Mouse (Mus musculus): ENCODE results near the gene Dnaaf1. TPM values are rescaled to one million over a fixed set of nuclear protein-coding genes. Genes with fewer than 3 reads are reported as not detected.

The Dnaaf1 gene
- polyA plus RNA-seq, 1 experiment from 2014 or later, result 0.16 TPM

DNA sequence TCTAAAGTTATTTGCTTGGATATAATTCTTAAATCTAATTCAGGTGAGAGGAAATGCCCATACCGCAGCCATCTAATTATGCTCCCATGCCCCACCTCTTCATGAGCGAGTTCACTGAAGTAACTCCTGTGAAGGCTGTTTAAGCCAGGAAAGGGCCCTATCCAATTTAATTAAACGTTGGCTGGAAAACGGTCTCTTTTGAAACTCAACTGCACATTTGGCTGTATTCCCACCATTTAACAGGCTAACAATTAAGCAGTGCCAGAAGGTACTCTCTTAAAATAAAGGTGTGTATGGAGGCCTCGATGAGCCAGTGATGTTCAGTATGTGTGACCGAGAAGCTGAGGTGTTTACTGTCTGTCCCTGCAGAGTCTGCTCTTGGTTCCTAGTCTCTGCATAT, 19.2 kb upstream of the Dnaaf1 start:
- H3K4me2 ChIP-seq, result no peak overlapping the region
- no peak for ATAC-seq (replicated peaks; ENCODE audit: insufficient number of reproducible peaks, insufficient read depth, low FRiP score, low read depth)
- H3K27me3 ChIP-seq, result no peaks in the 10 kb centered on the region
- no peaks in the 10 kb centered on the region for H3K9me3 ChIP-seq (replicated peaks)
- no peak overlapping the region for H3K4me3 ChIP-seq
- no peak overlapping the region for H3K9ac ChIP-seq
- peaks cover 31% of the 10 kb centered on the region for H3K4me1 ChIP-seq (replicated peaks)
- H3K36me3 ChIP-seq, result no peaks in the 10 kb centered on the region
- 85% methylated on average over 6 of the region's 6 CpGs for WGBS
- H3K27ac ChIP-seq, result no peak overlapping the region

DNA sequence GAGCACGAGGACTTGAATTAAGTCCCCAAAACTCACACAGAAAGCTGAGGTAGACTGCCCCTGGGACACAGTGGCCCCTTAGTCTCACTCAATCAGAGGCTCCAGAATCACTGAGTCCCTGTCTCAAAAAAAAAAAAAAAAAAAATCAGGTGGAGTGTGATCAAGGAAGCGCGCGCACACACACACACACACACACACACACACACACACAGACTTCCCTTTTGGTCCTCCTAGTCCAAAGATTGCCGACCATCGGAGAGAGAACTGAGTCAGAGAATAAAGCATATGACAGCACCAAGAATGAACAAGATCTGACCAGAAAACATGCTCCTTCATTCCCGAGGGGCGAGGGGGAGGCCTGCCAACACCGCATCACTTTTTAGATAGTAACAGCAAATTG, 17.9 kb upstream of the Dnaaf1 start:
- no peaks in the 10 kb centered on the region for H3K9me3 ChIP-seq (replicated peaks)
- ATAC-seq (replicated peaks; ENCODE audit: insufficient number of reproducible peaks, insufficient read depth, low FRiP score, low read depth), result no peak
- H3K4me1 ChIP-seq (replicated peaks), result peaks cover 31% of the 10 kb centered on the region
- no peak overlapping the region for H3K27ac ChIP-seq
- H3K4me3 ChIP-seq, result peak overlapping the region; percentile 96
- H3K27me3 ChIP-seq, result no peaks in the 10 kb centered on the region
- 72% methylated on average over 9 of the region's 9 CpGs for WGBS
- peak overlapping the region; percentile 68 for H3K4me2 ChIP-seq
- H3K9ac ChIP-seq, result peak overlapping the region; percentile 97
- H3K36me3 ChIP-seq, result peaks cover 3% of the 10 kb centered on the region; the same call in 1 of the 2 replicates

DNA sequence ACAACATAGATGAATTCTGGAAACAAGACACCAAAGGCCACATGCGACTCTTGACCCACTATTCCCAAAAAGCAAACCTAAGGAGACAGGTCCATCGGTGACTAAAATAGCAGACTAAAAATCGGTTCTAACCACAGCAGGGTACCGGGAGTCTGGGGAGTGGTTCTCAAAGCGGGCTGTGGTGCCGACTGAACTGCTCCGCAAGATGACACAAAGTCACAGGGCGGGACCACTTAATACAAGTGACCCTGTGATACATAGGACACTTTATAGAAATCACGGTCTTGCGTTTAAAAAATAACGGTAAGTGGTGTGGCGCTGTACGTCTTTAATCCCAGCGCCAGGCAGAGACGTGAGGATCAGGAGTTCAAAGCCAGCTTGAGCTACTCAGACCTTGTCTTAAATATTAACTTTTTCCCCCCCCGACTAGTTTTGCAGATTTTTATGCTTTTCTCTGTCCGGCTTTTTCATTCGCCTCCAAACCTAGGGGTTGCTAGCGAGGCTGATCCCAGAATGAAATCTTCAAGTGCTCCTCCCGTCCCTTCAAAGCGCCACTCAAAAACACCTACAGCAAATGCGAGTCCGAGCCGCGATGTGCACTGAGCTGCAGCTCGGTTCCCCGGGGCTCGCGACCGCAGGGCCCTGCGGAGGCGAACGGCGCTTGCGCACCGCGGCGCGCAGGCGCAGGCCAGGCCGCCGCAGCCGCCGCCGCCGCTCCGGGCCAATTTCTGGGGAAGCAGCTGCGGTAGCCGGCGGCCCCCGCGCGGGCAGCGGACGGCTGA, 17.0 kb upstream of the Dnaaf1 start:
- peaks cover 9% of the 10 kb centered on the region; the same call in 1 of the 2 replicates for H3K36me3 ChIP-seq
- WGBS, result under 1% methylated on average over 55 of the region's 55 CpGs
- no peaks in the 10 kb centered on the region for H3K27me3 ChIP-seq
- H3K4me2 ChIP-seq, result peak overlapping the region; percentile 68
- no peaks in the 10 kb centered on the region for H3K9me3 ChIP-seq (replicated peaks)
- ATAC-seq (replicated peaks; ENCODE audit: insufficient number of reproducible peaks, insufficient read depth, low FRiP score, low read depth), result peak; percentile 91
- H3K4me1 ChIP-seq (replicated peaks), result peaks cover 29% of the 10 kb centered on the region
- H3K27ac ChIP-seq, result peak overlapping the region; percentile 92
- H3K9ac ChIP-seq, result peak overlapping the region; percentile 97
- peak overlapping the region; percentile 96 for H3K4me3 ChIP-seq

DNA sequence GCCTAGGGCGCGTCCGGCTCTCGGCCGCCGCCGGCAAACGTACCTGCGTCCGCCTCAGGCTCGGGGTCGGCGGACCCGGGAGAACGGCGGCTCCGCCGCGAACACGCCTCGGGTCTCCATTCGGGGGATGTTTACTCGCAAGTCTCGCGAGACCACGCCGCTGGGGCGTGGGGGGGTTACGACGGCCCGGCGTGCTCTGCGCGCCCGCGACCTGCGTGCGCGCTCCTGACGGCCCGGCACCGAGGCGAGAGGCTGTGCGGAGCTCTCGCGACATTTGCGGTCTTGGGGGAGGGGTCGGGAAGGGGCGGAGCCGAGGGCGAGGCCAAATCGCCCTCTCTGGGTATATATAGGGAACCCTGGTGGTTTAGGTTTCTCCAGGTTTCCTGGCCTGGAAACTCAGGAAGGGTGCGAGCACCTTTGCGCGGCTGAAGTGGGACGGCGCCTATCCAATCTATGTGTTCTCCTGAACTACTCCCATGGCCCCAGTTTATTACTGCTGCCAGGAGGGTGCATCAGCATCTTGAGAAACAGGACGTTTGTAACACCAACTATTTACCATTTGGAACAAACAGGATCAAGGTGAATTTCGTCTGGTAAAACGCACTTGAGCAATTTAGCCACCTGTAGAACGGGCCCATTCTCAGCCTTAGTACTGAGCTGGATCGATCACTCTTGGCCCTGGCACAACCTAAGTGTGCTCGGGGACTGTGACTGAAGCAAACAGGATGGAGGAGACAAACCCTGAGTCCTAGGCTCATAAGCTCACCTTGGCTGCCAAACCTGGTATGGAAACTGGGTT, 16.2 kb upstream of the Dnaaf1 start, which contains the start of gene Mbtps1:
Mbtps1 (minus strand) TSS at position 133 of the 799 bp plus-strand sequence.
- H3K9me3 ChIP-seq (replicated peaks), result no peaks in the 10 kb centered on the region
- ATAC-seq (replicated peaks; ENCODE audit: insufficient number of reproducible peaks, insufficient read depth, low FRiP score, low read depth), result peak; percentile 99
- WGBS, result 5% methylated on average over 63 of the region's 63 CpGs
- peak within 1 kb of the TSS; percentile 68 for H3K4me2 ChIP-seq
- H3K27me3 ChIP-seq, result no peaks in the 10 kb centered on the region
- H3K27ac ChIP-seq, result peak within 1 kb of the TSS; percentile 92
- H3K36me3 ChIP-seq, result peaks cover 16% of the 10 kb centered on the region; the same call in 1 of the 2 replicates
- H3K9ac ChIP-seq, result peak within 1 kb of the TSS; percentile 97
- H3K4me3 ChIP-seq, result peak within 1 kb of the TSS; percentile 96
- H3K4me1 ChIP-seq (replicated peaks), result peaks cover 24% of the 10 kb centered on the region

DNA sequence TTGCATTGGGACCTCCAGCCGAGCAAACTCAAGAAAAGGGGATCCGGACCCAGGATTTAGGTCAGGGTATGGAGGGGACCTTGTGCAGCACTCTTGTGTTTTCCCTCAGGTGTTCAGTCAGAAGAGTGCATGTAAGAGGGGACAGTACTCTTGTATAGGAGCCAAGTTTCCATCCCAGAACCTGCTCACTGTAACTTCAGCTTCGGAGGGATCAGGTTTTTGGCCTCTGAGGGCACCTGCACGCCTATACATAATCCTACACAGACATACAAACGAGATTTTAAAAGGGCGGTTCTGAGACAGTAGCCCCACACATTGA, 15.7 kb upstream of the Dnaaf1 start:
- no peaks in the 10 kb centered on the region for H3K9me3 ChIP-seq (replicated peaks)
- WGBS, result 85% methylated on average over 6 of the region's 6 CpGs
- H3K27ac ChIP-seq, result peak overlapping the region; percentile 65
- peak overlapping the region; percentile 96; the same call in 1 of the 2 replicates for H3K4me3 ChIP-seq
- ATAC-seq (replicated peaks; ENCODE audit: insufficient number of reproducible peaks, insufficient read depth, low FRiP score, low read depth), result no peak
- H3K27me3 ChIP-seq, result no peaks in the 10 kb centered on the region
- peaks cover 21% of the 10 kb centered on the region for H3K4me1 ChIP-seq (replicated peaks)
- H3K9ac ChIP-seq, result 0 out of 2 replicates have a peak overlapping the region, but pooled peaks have one; percentile 56
- peak overlapping the region; percentile 65 for H3K4me2 ChIP-seq
- H3K36me3 ChIP-seq, result peaks cover 21% of the 10 kb centered on the region; the same call in 1 of the 2 replicates

DNA sequence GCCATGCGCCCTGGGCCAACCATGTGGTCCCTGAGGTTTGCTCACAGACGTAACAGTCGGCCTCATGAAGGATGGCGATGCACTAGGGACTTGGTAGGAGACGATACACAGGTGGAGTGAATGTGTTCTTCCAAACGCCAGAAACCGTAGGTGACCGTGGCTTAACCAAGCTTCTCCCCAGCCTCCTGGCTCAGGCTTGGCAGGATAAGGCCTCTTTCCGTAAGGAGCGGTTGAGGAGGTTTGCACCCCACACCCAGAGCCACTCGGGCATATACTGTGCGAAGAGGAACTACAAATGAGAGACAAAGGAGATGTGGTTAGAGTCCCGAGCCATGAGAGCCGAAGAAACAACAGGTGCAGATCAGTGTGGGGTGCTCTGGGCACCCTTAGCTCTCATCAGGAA, 11.2 kb upstream of the Dnaaf1 start:
- H3K4me3 ChIP-seq, result no peak overlapping the region
- no peak overlapping the region for H3K9ac ChIP-seq
- H3K36me3 ChIP-seq, result peaks cover 52% of the 10 kb centered on the region
- no peak overlapping the region for H3K27ac ChIP-seq
- WGBS, result 85% methylated on average over 14 of the region's 14 CpGs
- no peak overlapping the region for H3K4me2 ChIP-seq
- ATAC-seq (replicated peaks; ENCODE audit: insufficient number of reproducible peaks, insufficient read depth, low FRiP score, low read depth), result no peak
- peaks cover 6% of the 10 kb centered on the region for H3K4me1 ChIP-seq (replicated peaks)
- H3K27me3 ChIP-seq, result no peaks in the 10 kb centered on the region
- H3K9me3 ChIP-seq (replicated peaks), result no peaks in the 10 kb centered on the region

DNA sequence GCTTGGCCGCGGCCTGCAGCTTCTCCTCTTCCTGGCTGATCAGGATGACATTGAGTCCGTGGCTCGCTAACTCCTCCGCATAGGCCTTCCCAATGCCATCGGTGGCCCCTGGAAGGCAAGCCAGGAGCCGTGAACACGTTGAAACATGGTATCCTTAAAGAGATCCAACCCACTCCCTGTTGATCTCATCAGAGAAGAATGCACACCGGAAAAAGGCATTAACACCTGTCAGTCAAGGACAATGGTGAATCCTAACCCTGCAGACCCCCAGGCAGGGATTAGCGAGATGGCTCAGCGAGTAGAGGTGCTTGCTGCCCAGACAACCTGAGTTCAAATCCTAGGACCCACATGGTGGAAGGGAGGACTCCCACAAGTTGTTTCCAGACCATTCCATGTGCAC, 8.7 kb upstream of the Dnaaf1 start:
- H3K27ac ChIP-seq, result no peak overlapping the region
- peaks cover 52% of the 10 kb centered on the region for H3K36me3 ChIP-seq
- no peaks in the 10 kb centered on the region for H3K4me1 ChIP-seq (replicated peaks)
- no peak overlapping the region for H3K9ac ChIP-seq
- no peak overlapping the region for H3K4me3 ChIP-seq
- no peak overlapping the region for H3K4me2 ChIP-seq
- 57% methylated on average over 11 of the region's 11 CpGs for WGBS
- H3K9me3 ChIP-seq (replicated peaks), result no peaks in the 10 kb centered on the region
- ATAC-seq (replicated peaks; ENCODE audit: insufficient number of reproducible peaks, insufficient read depth, low FRiP score, low read depth), result no peak
- H3K27me3 ChIP-seq, result no peaks in the 10 kb centered on the region

DNA sequence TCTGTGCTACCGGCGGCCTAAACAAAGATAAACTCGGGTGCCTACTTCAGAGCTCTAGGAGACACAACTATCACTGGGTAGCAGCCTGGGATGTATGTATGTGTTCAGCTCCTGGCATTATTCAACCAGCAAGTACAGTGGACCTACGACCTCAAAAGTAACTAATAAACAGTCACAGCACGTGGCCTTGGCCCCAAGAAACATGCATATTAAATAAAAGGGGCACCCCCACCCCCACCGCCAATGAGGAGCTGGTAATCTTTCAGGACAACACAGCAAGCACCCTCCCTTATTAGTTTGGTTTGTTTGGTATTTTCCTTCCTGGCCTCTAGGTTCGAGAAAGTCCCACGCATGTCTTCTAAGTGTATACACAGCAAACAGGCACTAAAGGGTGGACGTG, 6.8 kb upstream of the Dnaaf1 start:
- no peak overlapping the region for H3K9ac ChIP-seq
- H3K27me3 ChIP-seq, result no peaks in the 10 kb centered on the region
- H3K4me3 ChIP-seq, result no peak overlapping the region
- no peak overlapping the region for H3K27ac ChIP-seq
- no peaks in the 10 kb centered on the region for H3K9me3 ChIP-seq (replicated peaks)
- peaks cover 41% of the 10 kb centered on the region for H3K36me3 ChIP-seq
- 86% methylated on average over 9 of the region's 9 CpGs for WGBS
- no peak for ATAC-seq (replicated peaks; ENCODE audit: insufficient number of reproducible peaks, insufficient read depth, low FRiP score, low read depth)
- no peak overlapping the region for H3K4me2 ChIP-seq
- H3K4me1 ChIP-seq (replicated peaks), result no peaks in the 10 kb centered on the region

DNA sequence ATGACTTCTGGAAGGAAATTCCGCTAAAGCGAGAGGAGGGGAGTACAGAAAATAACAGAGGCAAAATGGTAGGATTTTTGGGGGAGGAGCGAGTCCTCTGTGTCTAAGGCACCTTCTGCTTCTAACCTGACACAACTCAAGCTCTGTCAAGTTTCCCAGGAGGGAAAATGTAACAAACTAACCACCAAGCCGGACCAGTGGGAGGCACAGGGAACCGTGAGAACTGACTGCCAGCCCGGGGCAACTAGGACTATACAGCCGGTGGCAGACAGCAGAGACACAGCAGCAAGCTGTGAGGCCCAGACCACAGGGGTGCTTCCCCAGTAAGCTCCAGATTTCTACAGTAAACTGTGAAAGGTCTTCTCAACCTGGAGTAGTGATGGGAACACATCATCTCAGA, 6.1 kb upstream of the Dnaaf1 start:
- Histone ChIP-seq H3K27me3 (no peaks in the 10 kb centered on the region), H3K9ac (no peak overlapping the region), H3K9me3 (replicated peaks) (no peaks in the 10 kb centered on the region), H3K27ac (no peak overlapping the region), H3K36me3 (peaks cover 35% of the 10 kb centered on the region), H3K4me1 (replicated peaks) (peaks cover 5% of the 10 kb centered on the region), H3K4me3 (no peak overlapping the region), H3K4me2 (no peak overlapping the region)
- ATAC-seq (replicated peaks; ENCODE audit: insufficient number of reproducible peaks, insufficient read depth, low FRiP score, low read depth), result no peak
- 66% methylated on average over 7 of the region's 7 CpGs for WGBS

DNA sequence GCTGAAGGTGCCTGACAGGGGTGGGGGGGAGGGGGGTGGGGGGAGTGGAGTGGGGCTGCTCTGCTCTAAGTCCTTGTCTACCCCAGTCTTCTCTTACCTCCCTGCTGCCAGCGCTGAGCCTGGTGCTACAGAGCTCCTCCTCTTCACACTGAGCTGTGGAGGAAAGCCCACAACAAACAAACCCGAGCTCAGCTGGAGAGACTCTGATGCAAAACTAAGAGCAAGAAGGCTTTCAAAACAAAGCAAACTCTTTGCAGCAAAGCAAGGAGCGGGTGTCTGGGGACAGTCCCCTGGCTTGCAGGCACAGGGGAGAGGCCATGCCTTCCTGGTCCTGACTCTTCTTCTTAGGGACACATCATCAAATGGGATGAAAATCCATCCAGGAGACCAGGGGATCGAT, 5.2 kb upstream of the Dnaaf1 start:
- ATAC-seq (replicated peaks; ENCODE audit: insufficient number of reproducible peaks, insufficient read depth, low FRiP score, low read depth), result no peak
- no peak overlapping the region for H3K4me2 ChIP-seq
- WGBS, result 45% methylated on average over 4 of the region's 4 CpGs
- H3K27me3 ChIP-seq, result no peaks in the 10 kb centered on the region
- peaks cover 27% of the 10 kb centered on the region for H3K36me3 ChIP-seq
- H3K9me3 ChIP-seq (replicated peaks), result no peaks in the 10 kb centered on the region
- peaks cover 9% of the 10 kb centered on the region for H3K4me1 ChIP-seq (replicated peaks)
- H3K4me3 ChIP-seq, result no peak overlapping the region
- no peak overlapping the region for H3K27ac ChIP-seq
- no peak overlapping the region for H3K9ac ChIP-seq

DNA sequence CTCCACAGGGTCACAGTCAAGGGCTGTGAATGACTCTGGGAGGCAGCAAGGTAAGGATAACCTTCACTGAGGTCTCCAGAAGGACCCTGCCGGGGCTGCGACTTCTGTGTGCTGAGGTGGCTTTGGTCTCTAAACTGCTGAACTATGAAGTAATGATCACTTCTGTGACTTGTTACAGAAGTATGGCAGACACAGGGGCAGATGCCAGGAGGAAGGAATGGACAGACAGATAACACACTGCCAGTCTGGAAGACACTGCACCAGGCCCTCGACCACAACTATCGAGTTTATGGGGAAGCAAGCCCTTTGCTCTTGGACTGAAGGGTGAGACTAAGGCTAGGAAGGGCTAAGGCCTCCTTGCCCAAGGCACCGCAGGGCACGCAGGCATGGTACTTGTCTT, 3.9 kb upstream of the Dnaaf1 start:
- H3K4me1 ChIP-seq (replicated peaks), result peaks cover 14% of the 10 kb centered on the region
- H3K27ac ChIP-seq, result no peak overlapping the region
- H3K4me2 ChIP-seq, result no peak overlapping the region
- H3K27me3 ChIP-seq, result peaks cover 7% of the 10 kb centered on the region
- no peak for ATAC-seq (replicated peaks; ENCODE audit: insufficient number of reproducible peaks, insufficient read depth, low FRiP score, low read depth)
- 82% methylated on average over 6 of the region's 6 CpGs for WGBS
- H3K9ac ChIP-seq, result no peak overlapping the region
- H3K9me3 ChIP-seq (replicated peaks), result no peaks in the 10 kb centered on the region
- H3K4me3 ChIP-seq, result no peak overlapping the region
- H3K36me3 ChIP-seq, result peaks cover 15% of the 10 kb centered on the region
